Mouse (Mus musculus) neural tube, embryonic 13.5 days (tissue): ENCODE results near the gene Ahdc1. TPM values are rescaled to one million over a fixed set of nuclear protein-coding genes. Genes with fewer than 3 reads are reported as not detected.

Experiments used
- ATAC-seq: fragments of 200-750 bp; cut with Nextera tagmentation; 2 replicates; pipeline ENCODE4 v1.8.0; 2017; ENCODE audit warnings: low read depth, mild to moderate bottlenecking, moderate TSS enrichment, moderate library complexity
- H3K27ac ChIP-seq: fragments of 300-500 bp; sonication (generic); replicated peaks from 2 replicates; pipeline ENCODE4 v1.5.1; 2015; ENCODE audit warnings: moderate library complexity, mild to moderate bottlenecking, inconsistent platforms
- H3K27me3 ChIP-seq: fragments of 300-500 bp; sonication (generic); 2 replicates; pipeline ENCODE4 v1.6.1; 2015; ENCODE audit warnings: mild to moderate bottlenecking, inconsistent platforms
- H3K36me3 ChIP-seq: fragments of 300-500 bp; sonication (generic); 2 replicates; pipeline ENCODE4 v1.6.1; 2015; ENCODE audit warnings: mild to moderate bottlenecking, inconsistent platforms
- H3K4me1 ChIP-seq: fragments of 300-500 bp; sonication (generic); replicated peaks from 2 replicates; pipeline ENCODE4 v1.6.1; 2015; ENCODE audit warnings: inconsistent platforms
- H3K4me2 ChIP-seq: fragments of 300-500 bp; sonication (generic); 2 replicates; pipeline ENCODE4 v1.6.1; 2015; ENCODE audit warnings: inconsistent platforms, mild to moderate bottlenecking, moderate library complexity
- H3K4me3 ChIP-seq: fragments of 300-500 bp; sonication (generic); 2 replicates; pipeline ENCODE4 v1.5.1; 2015; ENCODE audit warnings: mild to moderate bottlenecking, inconsistent platforms
- H3K9ac ChIP-seq: fragments of 300-500 bp; sonication (generic); 2 replicates; pipeline ENCODE4 v1.6.1; 2015; ENCODE audit warnings: moderate library complexity, mild to moderate bottlenecking, inconsistent platforms
- H3K9me3 ChIP-seq: fragments of 300-500 bp; sonication (generic); 2 replicates; pipeline ENCODE4 v1.6.1; 2016; ENCODE audit warnings: inconsistent platforms
- WGBS: fragments of 180-500 bp; shearing (Covaris S2); methylation state at CpG from one replicate; pipeline ENCODE4 v1.1.7; 2015; 5-methylcytosine and 5-hydroxymethylcytosine counted together
- polyA plus RNA-seq: library from polyadenylated mRNA; unstranded; fragments of >200 nt; fragmentation: Nextera tagmentation; extraction: Ambion mirVana; gene quantifications from 2 replicates; pipeline ENCODE4 v1.2.1, GENCODE M21; 2015

Ahdc1 gene
- 9.4 and 9.9 TPM in 2 replicates for polyA plus RNA-seq

DNA sequence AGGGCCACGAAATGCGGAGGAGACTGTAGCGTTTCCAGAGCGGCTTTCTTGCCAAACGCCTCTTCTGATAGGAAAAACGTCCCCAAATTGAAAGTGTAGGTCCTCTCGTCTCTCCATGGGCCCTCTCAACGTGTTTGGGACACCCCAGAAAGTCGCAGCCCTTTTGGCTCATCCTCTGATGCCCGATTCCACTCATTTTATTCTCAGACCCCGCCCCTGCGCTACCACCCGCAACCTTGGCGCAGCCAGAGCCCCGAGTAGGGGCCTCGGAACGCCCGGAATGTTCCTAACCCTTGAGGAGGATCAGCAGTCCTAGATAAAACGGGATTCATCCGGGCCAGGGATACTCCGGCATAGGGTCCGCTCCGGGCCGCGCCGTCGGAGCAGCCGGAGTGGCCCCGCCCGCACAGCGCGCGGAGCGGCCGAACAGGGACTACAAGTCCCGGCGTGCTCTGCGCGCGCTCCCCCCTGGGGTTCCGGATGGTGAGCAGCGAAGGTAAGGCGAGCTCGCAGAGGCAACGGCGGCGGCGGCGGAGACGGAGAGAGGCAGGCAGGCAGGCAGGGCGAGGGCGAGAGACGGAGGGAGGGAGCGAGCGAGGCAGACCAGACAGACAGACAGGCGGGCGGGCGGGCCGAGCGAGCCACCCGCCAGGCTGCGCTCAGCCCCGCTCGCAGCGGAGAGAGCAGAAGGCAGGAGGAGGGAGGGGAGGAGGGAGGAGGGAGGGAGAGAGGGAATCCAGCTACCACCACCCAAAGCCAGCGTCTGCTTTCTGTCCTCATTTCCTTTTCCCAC, at the start of gene Ahdc1:
Gene Ahdc1 (plus strand): TSS at position 233 of the 793 bp plus-strand sequence.
- WGBS, result 1% methylated on average over 66 of the region's 66 CpGs
- no peaks in the 10 kb centered on the region for H3K9me3 ChIP-seq

DNA sequence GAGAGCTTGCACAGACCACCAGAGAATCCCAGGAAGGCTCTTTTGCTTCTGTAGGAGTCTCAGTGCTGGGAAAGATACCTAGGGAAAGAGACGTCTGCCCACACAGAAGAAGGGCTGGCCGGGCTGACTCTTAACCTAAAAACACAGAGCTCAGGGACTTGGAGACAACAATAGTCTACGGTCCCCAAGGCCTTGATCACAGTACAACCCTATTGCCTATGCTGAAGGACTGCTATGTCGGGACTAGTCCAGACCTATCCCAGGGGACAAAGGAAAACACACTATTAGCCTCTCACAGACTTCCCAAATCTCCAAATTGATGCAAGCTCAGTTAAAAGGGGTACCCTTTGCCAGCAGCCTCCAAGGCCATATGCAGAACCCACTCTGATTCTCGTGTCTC, 49.2 kb upstream of the Ahdc1 start:
- H3K4me3 ChIP-seq, result no peak overlapping the region
- no peaks in the 10 kb centered on the region for H3K27me3 ChIP-seq
- no peak overlapping the region for H3K27ac ChIP-seq
- 80% methylated on average over 5 of the region's 5 CpGs for WGBS
- H3K9me3 ChIP-seq, result no peaks in the 10 kb centered on the region
- H3K36me3 ChIP-seq, result no peaks in the 10 kb centered on the region
- peaks cover 47% of the 10 kb centered on the region for H3K4me1 ChIP-seq
- ATAC-seq, result no peak
- no peak overlapping the region for H3K9ac ChIP-seq
- H3K4me2 ChIP-seq, result no peak overlapping the region

More for the DNA sequence above, at the start of gene Ahdc1:
- Histone ChIP-seq H3K36me3 (no peaks in the 10 kb centered on the region), H3K4me3 (peak within 1 kb of the TSS; percentile 98), H3K27ac (peak within 1 kb of the TSS; percentile 98), H3K27me3 (peaks cover 18% of the 10 kb centered on the region), H3K4me1 (peaks cover 44% of the 10 kb centered on the region), H3K9ac (peak within 1 kb of the TSS; percentile 100), H3K4me2 (peak within 1 kb of the TSS; percentile 99)
- peak; percentile 80 for ATAC-seq

DNA sequence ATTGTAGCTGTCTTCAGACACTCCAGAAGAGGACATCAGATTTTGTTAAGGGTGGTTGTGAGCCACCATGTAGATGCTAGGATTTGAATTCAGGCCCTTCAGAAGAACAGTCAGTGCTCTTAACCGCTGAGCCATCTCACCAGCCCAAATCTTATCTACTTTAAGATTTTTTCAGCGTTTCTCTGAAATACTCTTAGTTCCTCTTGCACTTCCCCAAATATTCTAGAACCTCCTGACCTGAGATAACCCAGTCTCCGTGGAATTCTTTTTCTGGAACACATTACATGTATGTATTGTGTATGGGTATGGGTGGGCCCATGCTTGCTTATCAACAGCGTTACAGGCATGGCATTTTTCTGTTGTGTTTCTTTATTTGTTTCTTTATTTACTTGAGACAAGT, 48.4 kb upstream of the Ahdc1 start:
- Histone ChIP-seq H3K4me2 (no peak overlapping the region), H3K27ac (no peak overlapping the region), H3K9me3 (no peaks in the 10 kb centered on the region), H3K9ac (no peak overlapping the region), H3K36me3 (no peaks in the 10 kb centered on the region), H3K27me3 (no peaks in the 10 kb centered on the region), H3K4me1 (peaks cover 47% of the 10 kb centered on the region), H3K4me3 (no peak overlapping the region)
- ATAC-seq, result no peak
- 97% methylated on average over 4 of the region's 4 CpGs for WGBS

DNA sequence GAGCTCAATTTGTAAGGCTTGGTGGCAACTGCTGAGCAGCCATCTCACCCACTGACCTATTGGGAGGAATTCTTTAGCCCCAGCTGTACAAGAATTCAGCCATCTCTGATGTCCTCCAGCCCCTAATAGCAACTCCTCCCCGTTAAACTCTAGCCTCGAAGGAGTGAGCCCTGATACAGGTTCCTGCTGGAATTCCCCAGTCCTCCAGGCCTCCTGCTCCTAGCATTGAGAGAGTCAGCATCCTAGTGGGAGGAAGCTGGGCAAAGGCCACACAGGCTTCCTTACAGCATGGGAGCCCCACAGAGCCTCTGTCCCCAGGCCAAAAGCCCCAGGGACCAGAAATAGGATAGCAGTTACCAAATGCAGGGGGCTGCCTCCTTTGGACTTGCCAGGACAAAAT, 47.6 kb upstream of the Ahdc1 start:
- Histone ChIP-seq H3K4me3 (no peak overlapping the region), H3K4me1 (peaks cover 49% of the 10 kb centered on the region), H3K27me3 (no peaks in the 10 kb centered on the region), H3K9ac (no peak overlapping the region), H3K27ac (no peak overlapping the region), H3K36me3 (no peaks in the 10 kb centered on the region), H3K9me3 (no peaks in the 10 kb centered on the region), H3K4me2 (no peak overlapping the region)
- 32% methylated on average over 2 of the region's 2 CpGs for WGBS
- ATAC-seq, result no peak

DNA sequence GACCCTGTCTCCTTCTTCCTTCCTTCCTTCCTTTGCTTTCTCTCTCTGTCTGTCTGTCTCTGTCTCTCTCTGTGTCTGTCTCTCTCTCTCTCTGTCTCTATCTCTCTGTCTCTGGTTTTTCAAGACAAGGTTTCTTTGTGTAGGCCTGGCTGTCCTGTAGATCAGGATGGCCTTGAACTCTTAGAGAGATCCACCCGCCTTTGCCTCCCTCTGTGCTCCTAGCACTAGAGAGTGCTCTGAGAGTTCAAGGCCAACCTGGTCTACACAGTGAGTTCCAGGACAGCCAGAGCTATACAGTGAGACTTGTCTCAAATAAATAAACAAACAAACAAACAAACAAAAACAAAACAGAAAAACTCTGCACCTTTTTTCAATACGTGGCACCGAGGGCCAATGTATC, 47.0 kb upstream of the Ahdc1 start:
- Histone ChIP-seq H3K4me3 (no peak overlapping the region), H3K27ac (no peak overlapping the region), H3K27me3 (no peaks in the 10 kb centered on the region), H3K4me1 (peaks cover 43% of the 10 kb centered on the region), H3K36me3 (no peaks in the 10 kb centered on the region), H3K9me3 (no peaks in the 10 kb centered on the region), H3K9ac (no peak overlapping the region), H3K4me2 (no peak overlapping the region)
- no peak for ATAC-seq
- WGBS, result 40% methylated on average over 3 of the region's 3 CpGs

DNA sequence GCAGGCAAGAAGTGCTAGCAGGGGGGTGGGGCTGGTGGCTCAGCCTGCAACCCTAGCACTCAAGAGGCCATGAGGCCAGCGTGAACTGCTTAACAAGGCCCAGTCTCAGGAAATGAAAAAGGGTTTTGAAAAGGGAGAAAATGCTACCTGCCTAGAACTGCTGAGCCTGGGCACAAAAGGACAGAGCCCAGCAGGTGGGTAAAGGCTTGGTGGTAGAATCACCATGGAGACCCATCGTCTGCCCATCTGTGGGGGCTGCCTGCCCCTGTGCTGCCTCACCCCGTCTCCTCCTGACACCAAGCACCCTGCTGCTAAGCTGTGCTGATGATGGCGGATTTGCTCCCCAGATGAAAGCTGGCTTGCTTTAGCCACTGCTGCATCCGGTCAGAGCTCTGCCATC, 46.6 kb upstream of the Ahdc1 start:
- H3K9me3 ChIP-seq, result no peaks in the 10 kb centered on the region
- no peaks in the 10 kb centered on the region for H3K36me3 ChIP-seq
- no peak for ATAC-seq
- WGBS, result 25% methylated on average over 5 of the region's 5 CpGs
- no peak overlapping the region for H3K4me2 ChIP-seq
- 0 out of 2 replicates have a peak overlapping the region, but pooled peaks have one; percentile 6 for H3K27ac ChIP-seq
- H3K4me3 ChIP-seq, result no peak overlapping the region
- no peak overlapping the region for H3K9ac ChIP-seq
- peaks cover 39% of the 10 kb centered on the region for H3K4me1 ChIP-seq
- H3K27me3 ChIP-seq, result no peaks in the 10 kb centered on the region

DNA sequence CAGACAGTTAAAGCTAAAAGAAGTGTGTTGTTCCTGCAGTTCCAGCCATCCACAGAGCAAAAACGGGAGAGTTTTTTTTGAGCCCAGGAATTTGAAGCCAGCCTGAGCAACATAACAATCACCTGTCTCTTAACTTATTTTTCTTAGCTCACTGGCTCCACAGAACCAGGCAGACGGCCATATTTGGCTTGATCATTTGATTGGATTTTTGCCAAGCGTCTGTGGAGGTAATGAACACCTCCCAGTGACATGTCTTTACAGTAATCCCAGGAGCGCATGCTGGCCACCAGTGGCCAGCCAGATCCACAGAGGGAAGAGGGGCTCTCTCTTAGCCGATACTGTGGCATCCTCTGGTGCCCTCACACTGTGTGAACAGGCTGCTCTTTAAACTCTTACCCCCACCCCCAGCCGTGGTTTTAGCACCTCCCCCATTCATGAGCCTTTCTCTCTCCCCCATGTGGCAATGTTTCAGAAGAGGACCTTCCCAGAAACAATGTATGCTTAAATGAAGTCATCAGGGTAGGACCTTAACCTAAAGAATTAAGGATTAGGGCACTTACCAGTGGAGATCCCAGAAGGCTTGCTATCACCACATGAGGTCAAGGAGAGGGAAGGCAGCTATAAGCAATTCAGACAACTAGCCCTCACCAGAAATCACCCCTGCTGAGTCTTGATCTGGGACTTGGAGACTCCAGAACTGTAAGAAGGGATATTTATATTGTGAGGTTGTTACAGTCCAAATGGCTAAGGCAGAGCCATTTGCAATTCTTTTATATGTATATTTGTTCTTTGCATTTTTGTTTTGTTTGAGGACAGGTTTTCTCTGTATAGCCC, 42.7 kb upstream of the Ahdc1 start:
- Histone ChIP-seq H3K4me2 (no peak overlapping the region), H3K9me3 (no peaks in the 10 kb centered on the region), H3K36me3 (no peaks in the 10 kb centered on the region), H3K4me1 (peaks cover 27% of the 10 kb centered on the region), H3K4me3 (no peak overlapping the region), H3K27ac (no peak overlapping the region), H3K9ac (no peak overlapping the region), H3K27me3 (peaks cover 19% of the 10 kb centered on the region)
- WGBS, result 45% methylated on average over 6 of the region's 6 CpGs
- ATAC-seq, result no peak

DNA sequence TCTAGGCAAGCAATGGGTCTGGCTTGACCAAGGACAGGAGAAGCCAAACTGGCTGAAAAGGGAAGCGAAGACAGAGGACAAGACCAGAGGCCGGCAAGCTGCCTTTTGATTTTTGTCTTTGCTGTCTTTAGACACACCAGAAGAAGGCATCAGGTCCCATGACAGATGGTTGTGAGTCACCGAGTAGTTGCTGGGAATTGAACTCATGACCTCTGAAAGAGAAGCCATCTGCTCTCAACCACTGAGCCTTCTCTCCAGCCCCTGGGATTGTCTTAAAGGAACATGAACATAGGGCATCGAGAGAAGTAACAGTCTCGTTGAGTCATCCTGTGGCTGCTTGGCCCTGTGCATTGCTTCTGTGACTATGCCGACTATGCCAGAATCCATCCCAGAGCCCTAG, 39.5 kb upstream of the Ahdc1 start:
- Histone ChIP-seq H3K4me1 (peaks cover 43% of the 10 kb centered on the region), H3K36me3 (no peaks in the 10 kb centered on the region), H3K4me2 (no peak overlapping the region), H3K9ac (no peak overlapping the region), H3K27ac (no peak overlapping the region), H3K4me3 (no peak overlapping the region), H3K27me3 (peaks cover 52% of the 10 kb centered on the region), H3K9me3 (no peaks in the 10 kb centered on the region)
- 66% methylated on average over 6 of the region's 6 CpGs for WGBS
- ATAC-seq, result no peak

DNA sequence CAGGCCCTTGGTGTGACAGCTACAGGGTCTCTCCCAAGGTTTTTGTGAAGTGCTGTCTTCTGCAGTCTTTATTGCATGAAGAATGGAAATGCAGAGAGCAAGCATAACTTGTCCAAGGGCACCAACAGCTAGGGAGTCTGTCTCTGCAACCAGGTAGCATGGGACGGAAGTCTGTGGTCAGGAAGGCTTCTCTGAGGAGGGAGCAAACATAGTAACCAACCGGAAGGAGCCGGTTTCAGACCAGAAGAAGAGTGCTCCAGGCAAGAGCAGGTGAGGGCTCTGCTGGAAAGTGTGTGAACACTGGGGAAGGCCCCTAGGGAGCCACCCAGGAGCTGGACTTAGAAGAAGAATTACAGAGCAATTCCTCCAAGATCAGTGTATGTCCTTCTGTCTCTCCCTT, 39.0 kb upstream of the Ahdc1 start:
- ATAC-seq, result no peak
- Histone ChIP-seq H3K4me2 (no peak overlapping the region), H3K4me3 (no peak overlapping the region), H3K9me3 (no peaks in the 10 kb centered on the region), H3K27ac (no peak overlapping the region), H3K9ac (no peak overlapping the region), H3K27me3 (peaks cover 57% of the 10 kb centered on the region), H3K36me3 (no peaks in the 10 kb centered on the region), H3K4me1 (peaks cover 43% of the 10 kb centered on the region)
- WGBS, result 79% methylated on average over 3 of the region's 3 CpGs

DNA sequence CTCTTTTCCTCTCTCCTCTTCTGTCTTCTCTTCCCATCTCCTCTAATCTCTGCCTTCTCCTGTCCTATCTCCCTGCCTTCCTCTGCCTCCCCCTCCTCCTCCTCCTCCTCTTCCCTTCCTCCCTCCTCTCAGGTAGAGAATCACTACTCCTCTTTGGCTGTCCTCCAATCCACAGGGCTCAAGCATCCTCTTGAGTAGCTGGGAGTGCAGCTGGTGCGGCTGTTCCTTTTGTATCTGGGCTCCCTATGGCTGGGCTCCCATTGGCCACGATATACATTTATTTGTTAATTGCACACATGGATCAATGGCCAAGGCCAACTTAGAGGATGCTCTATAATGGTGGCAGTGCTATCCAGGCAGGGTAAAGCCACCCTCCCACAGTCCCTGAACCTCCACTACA, 38.5 kb upstream of the Ahdc1 start:
- Histone ChIP-seq H3K9me3 (no peaks in the 10 kb centered on the region), H3K4me2 (no peak overlapping the region), H3K9ac (no peak overlapping the region), H3K4me3 (no peak overlapping the region), H3K27ac (no peak overlapping the region), H3K27me3 (peaks cover 61% of the 10 kb centered on the region), H3K4me1 (peaks cover 43% of the 10 kb centered on the region), H3K36me3 (no peaks in the 10 kb centered on the region)
- 9% methylated on average over 2 of the region's 2 CpGs for WGBS
- ATAC-seq, result no peak

DNA sequence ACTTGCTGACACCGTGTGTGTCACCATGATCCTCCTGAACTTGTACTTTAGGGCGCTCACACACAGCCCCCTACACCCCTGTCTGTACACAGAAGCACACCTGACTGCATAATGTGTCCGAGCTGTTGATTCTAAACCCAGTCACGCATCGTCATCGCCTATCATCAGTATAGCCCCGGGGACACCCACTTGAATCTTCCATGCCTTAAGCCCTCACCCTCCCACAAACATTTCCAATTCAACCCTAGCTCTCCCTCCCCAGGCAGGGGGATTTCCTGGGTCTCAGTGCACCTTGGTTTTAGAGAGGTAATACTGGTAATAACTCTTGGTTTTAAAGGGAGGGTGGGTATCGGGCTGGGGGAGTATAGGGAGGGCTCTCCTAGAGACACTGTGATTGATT, 37.9 kb upstream of the Ahdc1 start:
- 33% methylated on average over 8 of the region's 8 CpGs for WGBS
- Histone ChIP-seq H3K9ac (no peak overlapping the region), H3K9me3 (no peaks in the 10 kb centered on the region), H3K27ac (no peak overlapping the region), H3K27me3 (peaks cover 63% of the 10 kb centered on the region), H3K4me2 (no peak overlapping the region), H3K4me3 (no peak overlapping the region), H3K36me3 (no peaks in the 10 kb centered on the region), H3K4me1 (peaks cover 42% of the 10 kb centered on the region)
- no peak for ATAC-seq

DNA sequence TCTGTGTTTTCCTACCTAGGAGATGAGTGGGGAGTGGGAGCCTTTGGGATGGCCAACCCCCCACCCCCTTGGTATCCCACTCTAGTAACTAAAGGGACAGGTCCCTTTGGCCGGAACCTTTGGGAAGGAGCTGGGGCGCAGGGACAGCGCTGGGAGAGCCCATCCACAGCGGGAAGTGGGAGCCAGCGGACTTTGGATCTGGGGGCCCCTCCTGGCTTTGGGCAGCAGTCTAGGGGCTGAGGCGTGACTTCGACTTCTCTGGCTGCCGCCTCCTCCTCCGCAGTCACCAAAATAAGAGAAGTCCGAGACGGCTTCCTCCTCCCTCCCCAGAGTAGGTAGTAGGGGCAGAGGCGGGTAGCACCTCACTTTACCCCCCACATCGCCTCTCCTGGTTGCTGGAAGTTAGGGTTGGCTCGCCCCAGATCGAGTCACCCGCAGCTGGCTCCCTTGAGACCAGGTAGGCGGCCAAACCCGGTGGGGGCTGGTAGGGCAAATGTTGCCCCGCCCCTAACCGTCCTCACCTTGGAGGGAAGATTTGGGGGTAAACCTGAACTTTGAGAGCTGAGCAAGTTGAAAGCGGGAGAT, 37.2 kb upstream of the Ahdc1 start, which contains the start of gene Fgr:
Gene Fgr (plus strand): TSS at position 282 of the 585 bp plus-strand sequence.
- Histone ChIP-seq H3K9me3 (no peaks in the 10 kb centered on the region), H3K4me2 (peak within 1 kb of the TSS; percentile 43), H3K27ac (peak within 1 kb of the TSS; percentile 33; the same call in 1 of the 2 replicates), H3K9ac (no peak within 1 kb of the TSS), H3K4me1 (peaks cover 39% of the 10 kb centered on the region), H3K36me3 (no peaks in the 10 kb centered on the region), H3K27me3 (peaks cover 63% of the 10 kb centered on the region), H3K4me3 (peak within 1 kb of the TSS; percentile 15)
- WGBS, result 9% methylated on average over 21 of the region's 21 CpGs
- ATAC-seq, result no peak
